Mouse (Mus musculus) liver, embryonic 15.5 days (tissue): ENCODE measurements around the gene Vmn2r89. TPM values are rescaled to one million over a fixed set of nuclear protein-coding genes. Genes with fewer than 3 reads are reported as not detected.

Experiments
- ATAC-seq: fragments of 200-750 bp; cut with Nextera tagmentation; 2 replicates; pipeline ENCODE4 v1.8.0; 2017; ENCODE audit warnings: moderate number of reproducible peaks, mild to moderate bottlenecking, moderate library complexity; ENCODE audit not compliant: insufficient read depth
- H3K27ac ChIP-seq: fragments of 300-500 bp; sonication (generic); replicated peaks from 2 replicates; pipeline ENCODE4 v1.5.1; 2015; ENCODE audit warnings: mild to moderate bottlenecking, inconsistent platforms
- H3K27me3 ChIP-seq: fragments of 300-500 bp; sonication (generic); 2 replicates; pipeline ENCODE4 v1.6.1; 2015; ENCODE audit warnings: mild to moderate bottlenecking, inconsistent platforms
- H3K36me3 ChIP-seq: fragments of 300-500 bp; sonication (generic); replicated peaks from 2 replicates; pipeline ENCODE4 v1.6.1; 2015; ENCODE audit warnings: moderate library complexity, mild to moderate bottlenecking, inconsistent platforms
- H3K4me1 ChIP-seq: fragments of 300-500 bp; sonication (generic); replicated peaks from 2 replicates; pipeline ENCODE4 v1.6.1; 2015; ENCODE audit warnings: inconsistent platforms
- H3K4me2 ChIP-seq: fragments of 300-500 bp; sonication (generic); 2 replicates; pipeline ENCODE4 v1.6.1; 2015; ENCODE audit warnings: moderate library complexity, mild to moderate bottlenecking, inconsistent platforms
- H3K4me3 ChIP-seq: fragments of 300-500 bp; sonication (generic); replicated peaks from 2 replicates; pipeline ENCODE4 v1.5.1; 2015; ENCODE audit warnings: mild to moderate bottlenecking, inconsistent platforms
- H3K9ac ChIP-seq: fragments of 300-500 bp; sonication (generic); 2 replicates; pipeline ENCODE4 v1.6.1; 2015; ENCODE audit warnings: moderate library complexity, mild to moderate bottlenecking, inconsistent platforms
- H3K9me3 ChIP-seq: fragments of 300-500 bp; sonication (generic); replicated peaks from 2 replicates; pipeline ENCODE4 v1.6.1; 2016; ENCODE audit warnings: inconsistent platforms
- WGBS: fragments of 180-500 bp; shearing (Covaris S2); methylation state at CpG from one replicate; pipeline ENCODE4 v1.1.7; 2015; ENCODE audit warnings: mixed read lengths; ENCODE audit not compliant: insufficient replicate concordance; 5-methylcytosine and 5-hydroxymethylcytosine counted together
- polyA plus RNA-seq: library from polyadenylated mRNA; unstranded; fragments of >200 nt; fragmentation: Nextera tagmentation; extraction: Ambion mirVana; gene quantifications from 2 replicates; pipeline ENCODE4 v1.2.1, GENCODE M21; 2015

The Vmn2r89 gene
- polyA plus RNA-seq, 1 experiment from 2014 or later = not detected

GRCm38 (mm10) chr14:51483671-51484070 lies 32.0 kb downstream of the Vmn2r89 start:
- Histone ChIP-seq H3K4me1 (no peaks in the 10 kb centered on the region), H3K27ac (no peak overlapping the region), H3K4me3 (no peak overlapping the region), H3K9ac (no peak overlapping the region), H3K36me3 (no peaks in the 10 kb centered on the region), H3K4me2 (no peak overlapping the region), H3K9me3 (no peaks in the 10 kb centered on the region), H3K27me3 (no peaks in the 10 kb centered on the region)
- WGBS = 73% methylated on average over 1 of the region's 1 CpGs
- no peak for ATAC-seq

GRCm38 (mm10) chr14:51486111-51486510 lies 34.5 kb downstream of the Vmn2r89 start:
- WGBS = 59% methylated on average over 1 of the region's 1 CpGs
- Histone ChIP-seq H3K9me3 (no peaks in the 10 kb centered on the region), H3K4me3 (no peak overlapping the region), H3K27me3 (no peaks in the 10 kb centered on the region), H3K9ac (no peak overlapping the region), H3K4me2 (no peak overlapping the region), H3K36me3 (no peaks in the 10 kb centered on the region), H3K4me1 (no peaks in the 10 kb centered on the region), H3K27ac (no peak overlapping the region)
- no peak for ATAC-seq

DNA sequence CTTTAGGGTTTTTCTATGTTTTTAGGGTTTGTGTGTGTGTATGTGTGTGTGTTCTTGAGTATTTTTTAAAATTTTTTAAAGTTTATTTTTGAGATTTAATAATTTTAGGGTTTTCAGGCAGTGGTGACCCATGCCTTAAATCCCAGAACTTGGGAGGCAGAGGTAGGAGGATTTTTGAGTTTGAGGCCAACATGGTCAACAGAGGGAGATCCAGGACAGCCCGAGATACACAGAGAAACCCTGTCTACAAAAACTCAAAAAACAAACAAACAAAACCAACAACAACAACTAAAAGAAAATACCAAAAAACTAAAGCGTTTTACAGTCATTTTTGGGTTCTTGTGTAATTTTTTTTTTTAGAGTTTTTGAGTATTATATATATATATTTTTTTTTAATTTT lies 44.1 kb downstream of the Vmn2r89 start:
- ATAC-seq = no peak
- WGBS = 58% methylated on average over 2 of the region's 2 CpGs
- Histone ChIP-seq H3K4me2 (no peak overlapping the region), H3K27me3 (no peaks in the 10 kb centered on the region), H3K4me1 (no peaks in the 10 kb centered on the region), H3K9ac (no peak overlapping the region), H3K9me3 (no peaks in the 10 kb centered on the region), H3K4me3 (no peak overlapping the region), H3K27ac (no peak overlapping the region), H3K36me3 (no peaks in the 10 kb centered on the region)

GRCm38 (mm10) chr14:51496955-51497354 lies 45.3 kb downstream of the Vmn2r89 start:
- ATAC-seq = no peak
- no peaks in the 10 kb centered on the region for H3K4me1 ChIP-seq
- no peaks in the 10 kb centered on the region for H3K27me3 ChIP-seq
- no peak overlapping the region for H3K27ac ChIP-seq
- 69% methylated on average over 1 of the region's 1 CpGs for WGBS
- no peak overlapping the region for H3K9ac ChIP-seq
- H3K9me3 ChIP-seq = no peaks in the 10 kb centered on the region
- H3K4me2 ChIP-seq = no peak overlapping the region
- no peak overlapping the region for H3K4me3 ChIP-seq
- H3K36me3 ChIP-seq = no peaks in the 10 kb centered on the region

DNA sequence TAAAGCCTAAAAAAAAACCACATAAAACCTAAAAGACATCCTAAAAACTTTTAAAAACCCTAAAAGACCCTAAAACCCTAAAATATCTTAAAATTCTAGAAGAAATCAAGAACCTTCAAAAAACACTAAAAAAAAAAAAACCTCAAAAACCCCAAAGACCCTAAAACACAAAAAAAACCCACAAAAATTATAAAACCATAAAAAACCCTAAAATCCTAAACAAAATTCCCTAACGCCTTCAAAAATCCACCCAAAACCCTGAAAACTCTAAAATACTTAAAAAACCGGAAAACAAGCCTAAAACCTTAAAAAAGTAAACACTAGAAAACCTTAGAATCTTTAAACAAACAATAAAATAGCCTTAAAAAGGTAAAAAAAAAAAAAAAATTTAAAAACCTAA lies 46.3 kb downstream of the Vmn2r89 start:
- Histone ChIP-seq H3K9ac (no peak overlapping the region), H3K36me3 (no peaks in the 10 kb centered on the region), H3K4me2 (no peak overlapping the region), H3K4me3 (no peak overlapping the region), H3K9me3 (no peaks in the 10 kb centered on the region), H3K27me3 (no peaks in the 10 kb centered on the region), H3K27ac (no peak overlapping the region), H3K4me1 (no peaks in the 10 kb centered on the region)
- ATAC-seq = no peak
- WGBS = 66% methylated on average over 2 of the region's 2 CpGs

GRCm38 (mm10) chr14:51499707-51500275 lies 48.1 kb downstream of the Vmn2r89 start:
- Histone ChIP-seq H3K36me3 (no peaks in the 10 kb centered on the region), H3K9me3 (no peaks in the 10 kb centered on the region), H3K4me2 (no peak overlapping the region), H3K4me1 (no peaks in the 10 kb centered on the region), H3K27ac (no peak overlapping the region), H3K27me3 (no peaks in the 10 kb centered on the region), H3K4me3 (no peak overlapping the region), H3K9ac (no peak overlapping the region)
- 51% methylated on average over 2 of the region's 2 CpGs for WGBS
- ATAC-seq = no peak

DNA sequence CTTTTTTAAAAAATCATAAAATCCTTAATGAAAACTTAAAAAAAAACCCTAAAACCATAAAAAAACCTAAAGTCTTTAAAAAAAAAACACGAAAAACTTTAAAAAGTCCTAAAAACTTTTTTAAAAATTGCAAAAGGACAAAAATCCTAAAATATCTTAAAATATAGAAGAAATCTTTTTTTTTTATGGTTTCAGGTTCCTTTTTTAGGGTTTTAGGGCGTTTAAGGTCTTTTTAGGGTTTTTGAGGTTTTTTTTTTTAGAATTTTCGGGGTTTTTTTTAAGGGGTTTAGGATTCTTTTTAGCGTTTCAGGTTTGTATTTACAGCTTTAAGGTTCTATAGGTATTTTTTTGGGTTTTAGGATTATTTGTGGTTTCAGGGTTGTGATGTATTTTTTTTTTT lies 48.8 kb downstream of the Vmn2r89 start:
- Histone ChIP-seq H3K4me2 (no peak overlapping the region), H3K9ac (no peak overlapping the region), H3K9me3 (no peaks in the 10 kb centered on the region), H3K36me3 (no peaks in the 10 kb centered on the region), H3K27me3 (no peaks in the 10 kb centered on the region), H3K4me3 (no peak overlapping the region), H3K4me1 (no peaks in the 10 kb centered on the region), H3K27ac (no peak overlapping the region)
- no peak for ATAC-seq
- WGBS = 72% methylated on average over 4 of the region's 4 CpGs

GRCm38 (mm10) chr14:51507416-51507815 lies 55.8 kb downstream of the Vmn2r89 start:
- no peaks in the 10 kb centered on the region for H3K9me3 ChIP-seq
- ATAC-seq = no peak
- no peaks in the 10 kb centered on the region for H3K36me3 ChIP-seq
- no peaks in the 10 kb centered on the region for H3K4me1 ChIP-seq
- H3K9ac ChIP-seq = no peak overlapping the region
- 80% methylated on average over 8 of the region's 8 CpGs for WGBS
- H3K4me2 ChIP-seq = no peak overlapping the region
- H3K4me3 ChIP-seq = no peak overlapping the region
- no peak overlapping the region for H3K27ac ChIP-seq
- H3K27me3 ChIP-seq = no peaks in the 10 kb centered on the region

Other genes starting within 250 kb of the Vmn2r89 start
- gene Ear14, start 248.5 kb upstream of the Vmn2r89 start, polyA plus RNA-seq = not detected in 2 replicates
- gene Rnase2a, start 195.7 kb upstream of the Vmn2r89 start, polyA plus RNA-seq = not detected in 2 replicates
- not detected in 2 replicates for gene Gm7247, start 90.1 kb upstream of the Vmn2r89 start, polyA plus RNA-seq
- gene Vmn2r88, start 41.0 kb upstream of the Vmn2r89 start, polyA plus RNA-seq = not detected in 2 replicates
- 0.09 and 0.13 TPM in 2 replicates for gene Gm5622, start 100.9 kb downstream of the Vmn2r89 start, polyA plus RNA-seq
- not detected in 2 replicates for gene Gm17175, start 122.2 kb downstream of the Vmn2r89 start, polyA plus RNA-seq
- not detected in 2 replicates for gene Gm17174, start 140.3 kb downstream of the Vmn2r89 start, polyA plus RNA-seq
- not detected in 2 replicates for gene Gm17078, start 159.5 kb downstream of the Vmn2r89 start, polyA plus RNA-seq
- gene Gm4181, start 183.8 kb downstream of the Vmn2r89 start, polyA plus RNA-seq = not detected in 2 replicates
- gene Gm17079, start 243.6 kb downstream of the Vmn2r89 start, polyA plus RNA-seq = not detected in 2 replicates